In the genomic region with DNA sequence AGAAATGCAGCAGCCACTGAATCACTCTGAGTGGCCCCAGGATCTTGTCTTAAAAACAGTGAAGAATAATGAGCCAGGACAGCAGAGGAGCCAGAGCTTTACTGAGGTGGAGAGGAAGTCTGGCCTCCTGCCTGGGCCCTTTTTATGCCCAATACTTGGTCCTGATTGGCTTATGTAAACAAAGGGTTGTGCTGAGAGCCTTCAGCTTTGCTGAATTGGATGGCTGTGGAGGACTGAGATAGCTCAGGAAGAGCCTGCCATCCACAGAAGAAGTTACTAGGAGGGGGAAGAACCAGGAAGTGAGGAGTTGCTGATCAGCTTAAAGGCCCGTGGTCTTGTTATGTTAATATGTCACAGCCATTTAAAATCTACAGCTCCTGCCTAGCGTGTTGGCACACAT, we compare ENCODE assay signal across 8 mouse cellular contexts. TPM values are rescaled to one million over a fixed set of nuclear protein-coding genes. Genes with fewer than 3 reads are reported as not detected.
A peak's percentile ranks its signal among the peaks of the same experiment; 100 is the strongest.
DNase-seq lines count a peak whose midpoint lies in the region; ATAC-seq lines count a peak whose summit lies in the region.

No protein-coding gene starts in this region.

- H3K27ac ChIP-seq in forebrain, embryonic 15.5 days (replicated peaks) = peak overlapping the region; percentile 18; the same call in 1 of the 2 replicates
- H3K27ac ChIP-seq in limb, embryonic 10.5 days = peak overlapping the region; percentile 20; the same call in 1 of the 2 replicates

- H3K4me1 ChIP-seq in forebrain, embryonic 15.5 days = peaks cover 20% of the 10 kb centered on the region
- peaks cover 38% of the 10 kb centered on the region for H3K4me1 ChIP-seq in limb, embryonic 10.5 days

- no peaks in the 10 kb centered on the region for H3K27me3 ChIP-seq in forebrain, embryonic 15.5 days
- no peaks in the 10 kb centered on the region for H3K27me3 ChIP-seq in limb, embryonic 10.5 days (ENCODE audit: low read depth, poor library complexity, severe bottlenecking)

- H3K4me3 ChIP-seq in forebrain, embryonic 15.5 days = no peak overlapping the region
- no peak overlapping the region for H3K4me3 ChIP-seq in limb, embryonic 10.5 days

- no peaks in the 10 kb centered on the region for H3K36me3 ChIP-seq in forebrain, embryonic 15.5 days
- 0 out of 2 replicates have a peak, but pooled peaks cover 12% of the 10 kb centered on the region for H3K36me3 ChIP-seq in limb, embryonic 10.5 days

- no peak overlapping the region for H3K4me2 ChIP-seq in forebrain, embryonic 15.5 days (replicated peaks)

- H3K9me3 ChIP-seq in forebrain, embryonic 15.5 days = no peaks in the 10 kb centered on the region
- no peaks in the 10 kb centered on the region for H3K9me3 ChIP-seq in limb, embryonic 10.5 days (replicated peaks)

- ATAC-seq in forebrain, embryonic 15.5 days (replicated peaks) = no peak

- 10% methylated on average over 2 of the region's 2 CpGs for WGBS in forebrain, embryonic 15.5 days
- 50% methylated on average over 2 of the region's 2 CpGs for WGBS in limb, embryonic 10.5 days

- DNase-seq in cerebellum, adult 11-12 months = peak; percentile 24
- DNase-seq in cerebellum, adult 8-10 months = no peak
- peak; percentile 37 for DNase-seq in 3T3-L1 (ENCODE audit: low read depth, low spot score)
- DNase-seq in limb, embryonic 10.5 days (ENCODE audit: low spot score) = no peak
- DNase-seq in ovary, postnatal 36 days (ENCODE audit: low spot score) = no peak
- no peak for DNase-seq in adrenal gland, postnatal 10 days
- no peak for DNase-seq in layer of hippocampus, postnatal 25 days (ENCODE audit: extremely low spot score in 1 of 2, low spot score in 1 of 2)

- H3K9ac ChIP-seq in forebrain, embryonic 15.5 days (replicated peaks) = no peak overlapping the region

RNA-seq across cellular contexts. Expression of a gene that starts 46.5 kb away (rescaled TPM):
- 39.2 and 43.6 TPM in 2 replicates for polyA plus RNA-seq in forebrain, embryonic 15.5 days (2015; fragmentation: Nextera tagmentation; extraction: Ambion mirVana)
- polyA plus RNA-seq in limb, embryonic 10.5 days (2016; fragmentation: Nextera tagmentation; extraction: Ambion mirVana) = 35.0 and 39.5 TPM in 2 replicates
- 100 to 1,000 TPM; 119 to 123 TPM for total RNA-seq in adrenal gland, postnatal 10 days (2021)
- total RNA-seq in layer of hippocampus, postnatal 25 days (2021) = 100 to 1,000 TPM; 153 to 200 TPM

RNA-seq across cellular contexts. Expression of a gene that starts 56.4 kb away (rescaled TPM):
- polyA plus RNA-seq in forebrain, embryonic 15.5 days (2015; fragmentation: Nextera tagmentation; extraction: Ambion mirVana) = not detected in 2 replicates
- 0.10 and 0.23 TPM in 2 replicates for polyA plus RNA-seq in limb, embryonic 10.5 days (2016; fragmentation: Nextera tagmentation; extraction: Ambion mirVana)
- 10 to 100 TPM; 10.9 to 22.9 TPM for total RNA-seq in adrenal gland, postnatal 10 days (2021)
- not detected for total RNA-seq in layer of hippocampus, postnatal 25 days (2021)

Comparison
In these comparisons a context has a peak if more than half of its experiments do, and no peak if none do; other contexts are left out.
1. DNase-seq: peak in cerebellum, adult 11-12 months (single experiment) and 3T3-L1 (single experiment); none in cerebellum, adult 8-10 months (single experiment), limb, embryonic 10.5 days (single experiment), ovary, postnatal 36 days (single experiment), adrenal gland, postnatal 10 days (single experiment) and layer of hippocampus, postnatal 25 days (0 of 2).
2. RNA of a gene that starts 56.4 kb away (total RNA-seq): 10.9 to 22.9 TPM in adrenal gland, postnatal 10 days; not detected in layer of hippocampus, postnatal 25 days; every median in the first group is over 10 times any median in the second.